Mouse (Mus musculus) erythroblast, embryonic 14.5 days (primary cell): ENCODE results near the gene Galntl5. TPM values are rescaled to one million over a fixed set of nuclear protein-coding genes. Genes with fewer than 3 reads are reported as not detected.

Experiments used
- H3K27me3 ChIP-seq: 2 replicates; pipeline ENCODE4 v1.6.1; 2012; ENCODE audit warnings: inconsistent platforms; ENCODE audit not compliant: control insufficient read depth
- H3K36me3 ChIP-seq: 2 replicates; pipeline ENCODE4 v1.6.1; 2012; ENCODE audit warnings: mild to moderate bottlenecking, inconsistent platforms; ENCODE audit not compliant: control insufficient read depth
- H3K4me1 ChIP-seq: 2 replicates; pipeline ENCODE4 v1.6.1; 2012; ENCODE audit warnings: inconsistent platforms; ENCODE audit not compliant: control insufficient read depth
- H3K4me3 ChIP-seq: replicated peaks from 2 replicates; pipeline ENCODE3; 2012; ENCODE audit warnings: moderate library complexity, mild to moderate bottlenecking, inconsistent platforms
- H3K9me3 ChIP-seq: 2 replicates; pipeline ENCODE4 v1.6.1; 2012; ENCODE audit warnings: low read length, inconsistent platforms, mixed read lengths; ENCODE audit not compliant: control insufficient read depth
- GATA1 ChIP-seq: IDR thresholded peaks from 2 replicates; pipeline ENCODE4 v1.6.1; 2012; ENCODE audit warnings: low read length, inconsistent platforms, mixed read lengths
- TAL1 ChIP-seq: IDR thresholded peaks from 3 replicates; pipeline ENCODE4 v1.6.1; 2012; ENCODE audit warnings: low read length, inconsistent platforms, mixed read lengths
- polyA plus RNA-seq: library from polyadenylated mRNA; stranded (reverse); fragments of >175 nt; gene quantifications from 2 replicates; pipeline ENCODE4 v1.2.3, GENCODE M21; 2012

The Galntl5 gene
- polyA plus RNA-seq, 1 experiment = not detected

DNA sequence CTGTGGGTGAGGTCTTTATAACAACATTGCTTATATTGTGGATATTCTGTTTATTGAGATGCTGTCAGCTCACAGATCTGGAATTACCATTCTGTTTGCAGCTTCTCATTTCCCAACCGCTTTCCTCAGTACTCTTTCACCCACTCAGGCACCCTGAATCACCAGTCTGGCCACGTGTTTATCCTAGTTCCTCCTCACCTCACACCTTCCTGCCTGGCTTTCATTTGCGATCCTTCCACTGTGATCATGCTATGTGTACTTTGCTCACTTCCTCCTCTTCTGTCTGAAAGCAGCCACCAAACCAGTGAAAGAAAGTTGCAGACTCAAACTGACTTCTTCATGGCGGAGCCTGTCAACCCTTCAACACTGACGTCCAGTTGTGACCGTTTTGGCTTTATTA is 61.8 kb downstream of the Galntl5 start:
- no peaks in the 10 kb centered on the region for H3K27me3 ChIP-seq
- H3K36me3 ChIP-seq = no peaks in the 10 kb centered on the region
- H3K4me1 ChIP-seq = no peaks in the 10 kb centered on the region
- H3K9me3 ChIP-seq = no peaks in the 10 kb centered on the region
- no peak overlapping the region for H3K4me3 ChIP-seq
- TF ChIP-seq TAL1 = no peak
- TF ChIP-seq GATA1 = no peak

- TF ChIP-seq TAL1 = no peak
- TF ChIP-seq GATA1 = no peak
- Histone ChIP-seq H3K9me3 (no peaks in the 10 kb centered on the region), H3K4me1 (no peaks in the 10 kb centered on the region), H3K4me3 (no peak overlapping the region), H3K36me3 (no peaks in the 10 kb centered on the region), H3K27me3 (no peaks in the 10 kb centered on the region)
These were observed 64.7 kb downstream of the Galntl5 start for GRCm38 (mm10) chr5:25245806-25246472.

- no peaks in the 10 kb centered on the region for H3K36me3 ChIP-seq
- no peak overlapping the region for H3K4me3 ChIP-seq
- no peaks in the 10 kb centered on the region for H3K27me3 ChIP-seq
- TF ChIP-seq GATA1 (no peak), TAL1 (no peak)
- no peaks in the 10 kb centered on the region for H3K9me3 ChIP-seq
- H3K4me1 ChIP-seq = no peaks in the 10 kb centered on the region
These were observed 65.2 kb downstream of the Galntl5 start for GRCm38 (mm10) chr5:25246473-25246865.

DNA sequence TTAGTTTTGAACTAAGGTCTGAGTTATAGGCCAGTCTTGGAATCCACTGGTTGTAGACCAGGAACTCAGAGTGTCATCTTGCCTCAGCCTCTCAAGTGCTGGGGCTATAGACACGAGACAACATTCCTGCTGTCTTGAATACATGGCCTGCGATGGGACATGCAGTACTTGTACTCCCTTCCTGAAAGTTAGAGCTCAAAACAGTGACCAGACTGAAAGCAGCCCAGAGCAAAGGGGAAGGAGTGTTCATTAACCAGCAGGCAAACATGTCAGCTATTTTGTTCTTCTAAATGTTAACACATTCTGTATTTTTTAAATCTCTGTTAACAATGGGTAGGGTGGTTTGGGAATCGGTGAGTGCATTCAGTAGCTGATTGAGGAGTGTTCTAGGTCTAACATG is 65.8 kb downstream of the Galntl5 start:
- H3K9me3 ChIP-seq = no peaks in the 10 kb centered on the region
- peaks cover 1% of the 10 kb centered on the region; the same call in 1 of the 2 replicates for H3K36me3 ChIP-seq
- TF ChIP-seq GATA1 (no peak), TAL1 (no peak)
- H3K27me3 ChIP-seq = no peaks in the 10 kb centered on the region
- no peaks in the 10 kb centered on the region for H3K4me1 ChIP-seq
- no peak overlapping the region for H3K4me3 ChIP-seq

GRCm38 (mm10) chr5:25252423-25252822 is 71.2 kb downstream of the Galntl5 start:
- H3K4me1 ChIP-seq = no peaks in the 10 kb centered on the region
- no peaks in the 10 kb centered on the region for H3K27me3 ChIP-seq
- no peaks in the 10 kb centered on the region for H3K9me3 ChIP-seq
- peaks cover 6% of the 10 kb centered on the region; the same call in 1 of the 2 replicates for H3K36me3 ChIP-seq
- TF ChIP-seq GATA1 = no peak
- TF ChIP-seq TAL1 = no peak
- H3K4me3 ChIP-seq = no peak overlapping the region

DNA sequence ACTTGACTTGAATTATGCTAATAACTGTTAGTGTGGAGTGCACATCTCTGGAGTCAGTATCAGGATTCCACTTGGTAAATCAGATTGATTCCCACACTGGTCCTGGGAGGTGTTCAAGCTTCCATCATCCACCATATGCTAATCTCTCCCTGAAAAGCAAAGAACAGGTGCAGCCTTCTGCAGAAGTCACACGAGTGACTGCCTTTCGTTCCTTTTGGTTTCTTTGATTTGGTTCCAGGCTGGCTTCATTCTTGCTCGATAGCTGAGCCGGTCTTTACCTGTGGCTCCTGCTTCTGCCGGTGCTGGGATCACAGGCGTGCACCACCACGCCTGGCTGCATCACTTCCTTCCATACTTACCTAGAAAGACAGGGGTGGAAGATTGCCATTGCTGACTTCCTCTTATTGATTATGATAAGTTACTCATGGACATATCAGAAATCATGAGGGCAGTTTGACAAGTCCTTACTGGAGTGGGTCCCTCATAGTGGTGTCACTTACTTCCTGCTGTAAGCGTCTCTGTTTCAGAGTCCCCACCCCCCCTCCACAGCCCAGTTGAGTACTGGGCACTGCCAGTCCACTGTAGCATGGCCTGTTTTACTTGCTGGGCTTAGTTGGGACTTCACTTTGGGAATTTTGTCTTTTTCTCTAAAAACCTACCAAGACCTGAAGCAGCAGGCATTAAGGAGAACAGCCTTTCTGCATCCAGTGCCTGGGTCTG is 71.7 kb downstream of the Galntl5 start:
- Histone ChIP-seq H3K4me3 (no peak overlapping the region), H3K9me3 (no peaks in the 10 kb centered on the region), H3K27me3 (no peaks in the 10 kb centered on the region), H3K36me3 (peaks cover 6% of the 10 kb centered on the region; the same call in 1 of the 2 replicates), H3K4me1 (no peaks in the 10 kb centered on the region)
- TF ChIP-seq GATA1 = no peak
- TF ChIP-seq TAL1 = no peak

DNA sequence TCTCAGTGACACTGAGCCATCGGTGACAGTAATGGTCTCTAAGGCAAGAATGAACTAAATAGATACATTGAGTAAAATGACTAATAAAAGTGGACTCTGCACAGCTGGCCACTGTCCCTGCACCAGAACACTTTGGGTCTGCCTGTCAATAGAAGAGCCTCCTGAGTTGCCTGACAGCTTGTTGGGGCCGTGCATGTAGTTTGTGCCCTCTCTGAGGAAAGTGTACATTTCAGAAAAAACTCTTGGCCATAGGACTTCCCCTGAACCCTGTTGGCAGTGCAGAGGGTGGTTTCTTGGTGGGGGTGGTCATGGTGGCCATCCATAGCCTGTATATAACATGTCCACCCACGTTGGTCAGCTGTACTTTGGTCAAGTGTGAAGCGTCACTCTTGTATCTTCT is 73.2 kb downstream of the Galntl5 start:
- TF ChIP-seq TAL1 = no peak
- no peak for TF ChIP-seq GATA1
- Histone ChIP-seq H3K36me3 (peaks cover 6% of the 10 kb centered on the region; the same call in 1 of the 2 replicates), H3K4me1 (no peaks in the 10 kb centered on the region), H3K4me3 (no peak overlapping the region), H3K9me3 (no peaks in the 10 kb centered on the region), H3K27me3 (no peaks in the 10 kb centered on the region)

GRCm38 (mm10) chr5:25256686-25257085 is 75.4 kb downstream of the Galntl5 start:
- Histone ChIP-seq H3K9me3 (no peaks in the 10 kb centered on the region), H3K4me3 (no peak overlapping the region), H3K36me3 (peaks cover 6% of the 10 kb centered on the region; the same call in 1 of the 2 replicates), H3K27me3 (no peaks in the 10 kb centered on the region), H3K4me1 (no peaks in the 10 kb centered on the region)
- no peak for TF ChIP-seq GATA1
- TF ChIP-seq TAL1 = no peak

DNA sequence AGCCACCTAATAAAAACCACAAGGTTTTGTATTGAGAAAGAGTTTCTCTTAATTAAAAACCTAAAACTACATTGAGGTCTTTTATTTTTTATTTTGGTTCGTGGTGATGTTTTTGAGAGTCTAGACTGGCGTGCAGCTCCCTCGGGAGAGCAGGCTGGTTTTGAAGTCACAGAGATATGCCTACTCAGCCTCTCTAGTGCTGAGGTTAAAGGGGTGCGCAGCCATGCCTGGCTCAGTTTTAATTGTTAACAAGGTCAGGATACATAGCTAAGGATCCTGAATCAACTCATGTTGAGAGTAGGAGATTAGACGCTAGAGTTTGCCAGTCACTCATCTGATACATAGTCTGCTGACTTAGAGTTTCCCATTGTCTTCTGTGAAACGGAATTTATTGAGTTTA is 80.2 kb downstream of the Galntl5 start:
- no peaks in the 10 kb centered on the region for H3K4me1 ChIP-seq
- H3K4me3 ChIP-seq = no peak overlapping the region
- H3K27me3 ChIP-seq = no peaks in the 10 kb centered on the region
- H3K36me3 ChIP-seq = peaks cover 4% of the 10 kb centered on the region; the same call in 1 of the 2 replicates
- TF ChIP-seq GATA1 (no peak), TAL1 (no peak)
- H3K9me3 ChIP-seq = no peaks in the 10 kb centered on the region
